Mouse (Mus musculus) neural tube, embryonic 10.5 days (tissue): Measurements from ENCODE around the gene Cmtm5.
"Not testable (repeated sequence)": the region's sequence is repeated elsewhere in the genome, so short reads cannot be mapped to it uniquely, and the experiment has no call there.

Source experiments
- DNase-seq: peaks from one replicate; pipeline ENCODE4 v3.0.0-alpha.2; 2017; ENCODE audit warnings: low spot score; ENCODE audit errors: extremely low spot score

Gene Cmtm5

GRCm38 (mm10) chr14:54932645-54933150 is 3.4 kb upstream of the Cmtm5 start, which contains the start of gene Il25:
TSS of gene Il25 (plus strand) at chr14:54932695.
- no peak for DNase-seq

GRCm38 (mm10) chr14:54936831-54937160 is 735 bp downstream of the Cmtm5 start:
- peak; percentile 21 for DNase-seq

GRCm38 (mm10) chr14:54937361-54938182 is 1.5 kb downstream of the Cmtm5 start:
- no peak for DNase-seq

GRCm38 (mm10) chr14:54938431-54939219 is 2.6 kb downstream of the Cmtm5 start:
- DNase-seq: no peak

GRCm38 (mm10) chr14:54939434-54940175 is 3.5 kb downstream of the Cmtm5 start:
- peak; percentile 60 for DNase-seq

- DNase-seq: no peak
Measured at GRCm38 (mm10) chr14:54940176-54940530, 4.1 kb downstream of the Cmtm5 start.

GRCm38 (mm10) chr14:54941024-54941978 is 5.2 kb downstream of the Cmtm5 start:
- DNase-seq: no peak

GRCm38 (mm10) chr14:54942479-54942878 is 6.4 kb downstream of the Cmtm5 start:
- no peak for DNase-seq

GRCm38 (mm10) chr14:54943971-54944370 is 7.9 kb downstream of the Cmtm5 start:
- no peak for DNase-seq

- no peak for DNase-seq
Measured at GRCm38 (mm10) chr14:54944939-54945338, 8.9 kb downstream of the Cmtm5 start.

GRCm38 (mm10) chr14:54945975-54946704 is 10.1 kb downstream of the Cmtm5 start:
- DNase-seq: no peak

GRCm38 (mm10) chr14:54947008-54947407 is 10.9 kb downstream of the Cmtm5 start:
- DNase-seq: not testable (repeated sequence)

GRCm38 (mm10) chr14:54948781-54949180 is 12.7 kb downstream of the Cmtm5 start:
- no peak for DNase-seq

GRCm38 (mm10) chr14:54950493-54950892 is 14.4 kb downstream of the Cmtm5 start:
- DNase-seq: no peak

- no peak for DNase-seq
Measured at GRCm38 (mm10) chr14:54951587-54951986, 15.5 kb downstream of the Cmtm5 start.

- DNase-seq: no peak
Measured at GRCm38 (mm10) chr14:54953664-54954206, 17.7 kb downstream of the Cmtm5 start.

GRCm38 (mm10) chr14:54954474-54954873 is 18.4 kb downstream of the Cmtm5 start:
- no peak for DNase-seq

- DNase-seq: no peak
Measured at GRCm38 (mm10) chr14:54955481-54955880, 19.4 kb downstream of the Cmtm5 start.

- no peak for DNase-seq
Measured at GRCm38 (mm10) chr14:54956533-54956932, 20.5 kb downstream of the Cmtm5 start.

- DNase-seq: no peak
Measured at GRCm38 (mm10) chr14:54958503-54958902, 22.4 kb downstream of the Cmtm5 start.
